Mouse (Mus musculus) ES-E14 (cell line): ENCODE measurements at regions not wholly inside any gene's neighbourhood (a gene's known extent, or its start where the extent isn't known, plus 50 kb on each side); places are given as distances from the start of the nearest gene placed in this dataset.

Experiments
- CHD2 ChIP-seq: IDR thresholded peaks from 2 replicates; pipeline ENCODE4 v1.6.1; 2014; ENCODE audit warnings: mild to moderate bottlenecking, low read depth, low read length, inconsistent platforms
- HCFC1 ChIP-seq: IDR thresholded peaks from 2 replicates; pipeline ENCODE4 v1.6.1; 2012; ENCODE audit warnings: low read length, inconsistent platforms, borderline replicate concordance; ENCODE audit not compliant: insufficient read depth
- MAFK ChIP-seq: IDR thresholded peaks from 2 replicates; pipeline ENCODE4 v1.6.1; 2014; ENCODE audit warnings: mild to moderate bottlenecking, low read depth, low read length, inconsistent platforms; ENCODE audit not compliant: insufficient read depth
- ZC3H11A ChIP-seq: IDR thresholded peaks from 2 replicates; pipeline ENCODE4 v1.6.1; 2012; ENCODE audit warnings: low read depth, mild to moderate bottlenecking, inconsistent platforms, low read length, borderline replicate concordance
- ZNF384 ChIP-seq: IDR thresholded peaks from 2 replicates; pipeline ENCODE4 v1.6.1; 2012; ENCODE audit warnings: low read depth, low read length, inconsistent platforms

DNA sequence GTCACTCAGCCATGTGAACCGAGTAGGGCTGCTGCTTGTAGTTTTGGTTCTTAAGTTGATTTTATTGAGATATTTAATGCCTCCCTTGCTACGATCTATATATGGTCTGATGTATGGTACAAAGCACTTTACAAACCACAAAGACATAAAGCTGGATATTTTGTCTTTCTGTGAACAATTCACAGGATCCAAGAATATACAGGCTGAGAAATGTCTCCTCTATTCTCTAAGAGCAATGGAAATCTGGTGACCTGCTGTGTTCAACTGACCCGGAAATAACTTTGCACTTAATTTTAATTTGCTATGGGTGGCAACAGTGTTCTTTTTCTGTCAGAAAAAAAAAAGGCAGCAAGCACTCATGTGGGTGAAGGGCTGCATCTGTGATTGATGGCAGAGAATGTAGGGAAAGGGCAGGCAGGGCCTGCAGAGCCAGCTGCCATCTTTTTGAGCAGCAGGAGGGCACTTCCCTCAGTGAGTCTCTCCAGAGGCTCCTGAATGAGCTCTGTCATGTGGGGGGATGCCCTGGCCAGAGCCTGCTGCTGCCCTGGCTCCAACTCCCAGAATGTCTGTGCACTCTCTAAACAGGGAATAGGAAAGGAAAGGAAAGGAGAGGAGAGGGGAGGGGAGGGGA is 192.2 kb upstream of the Myt1l start:
- TF ChIP-seq CHD2, result no peak
- no peak for TF ChIP-seq HCFC1
- no peak for TF ChIP-seq ZC3H11A
- no peak for TF ChIP-seq MAFK
- TF ChIP-seq ZNF384, result no peak
